Mouse (Mus musculus): ENCODE measurements around the gene Spata19. TPM values are rescaled to one million over a fixed set of nuclear protein-coding genes. Genes with fewer than 3 reads are reported as not detected.

Spata19 gene
- polyA plus RNA-seq, 1 experiment, result 0.85 TPM

GRCm38 (mm10) chr9:27409733-27410132 is 13.1 kb downstream of the Spata19 start:
- Histone ChIP-seq H3K27ac (ENCODE audit: insufficient read depth, low read length) (no peak overlapping the region), H3K4me1 (ENCODE audit: control insufficient read depth, insufficient read depth, low read length) (peaks cover 3% of the 10 kb centered on the region; the same call in 1 of the 2 replicates), H3K4me3 (replicated peaks; ENCODE audit: insufficient read depth, low read depth, low read length) (no peak overlapping the region), H3K27me3 (ENCODE audit: control insufficient read depth, insufficient read depth, low read length) (no peaks in the 10 kb centered on the region)
- peak; percentile 68 to 85 for DNase-seq
- peak; percentile 69 for TF ChIP-seq CTCF (IDR thresholded peaks at IDR 0.05; ENCODE audit: borderline replicate concordance, insufficient read depth, low read depth, low read length)
- no peak for TF ChIP-seq POLR2A (IDR thresholded peaks at IDR 0.05; ENCODE audit: borderline replicate concordance, insufficient read depth, low read length)

GRCm38 (mm10) chr9:27414058-27414460 is 17.5 kb downstream of the Spata19 start:
- DNase-seq, result peak; percentile 55 to 72
- Histone ChIP-seq H3K4me3 (replicated peaks; ENCODE audit: insufficient read depth, low read depth, low read length) (no peak overlapping the region), H3K27ac (ENCODE audit: insufficient read depth, low read length) (no peak overlapping the region), H3K27me3 (ENCODE audit: control insufficient read depth, insufficient read depth, low read length) (no peaks in the 10 kb centered on the region), H3K4me1 (ENCODE audit: control insufficient read depth, insufficient read depth, low read length) (peaks cover 3% of the 10 kb centered on the region; the same call in 1 of the 2 replicates)
- TF ChIP-seq POLR2A (IDR thresholded peaks at IDR 0.05; ENCODE audit: borderline replicate concordance, insufficient read depth, low read length) (no peak), CTCF (IDR thresholded peaks at IDR 0.05; ENCODE audit: borderline replicate concordance, insufficient read depth, low read depth, low read length) (peak; percentile 94)
- WGBS, result 5% methylated on average over 11 of the region's 11 CpGs

- Histone ChIP-seq H3K4me1 (ENCODE audit: control insufficient read depth, insufficient read depth, low read length) (no peaks in the 10 kb centered on the region), H3K27me3 (ENCODE audit: control insufficient read depth, insufficient read depth, low read length) (no peaks in the 10 kb centered on the region), H3K4me3 (replicated peaks; ENCODE audit: insufficient read depth, low read depth, low read length) (no peak overlapping the region), H3K27ac (ENCODE audit: insufficient read depth, low read length) (no peak overlapping the region)
- TF ChIP-seq POLR2A (IDR thresholded peaks at IDR 0.05; ENCODE audit: borderline replicate concordance, insufficient read depth, low read length) (no peak), CTCF (IDR thresholded peaks at IDR 0.05; ENCODE audit: borderline replicate concordance, insufficient read depth, low read depth, low read length) (no peak)
- WGBS, result 59% methylated on average over 4 of the region's 4 CpGs
- no peak for DNase-seq
These were observed 27.9 kb downstream of the Spata19 start for GRCm38 (mm10) chr9:27424511-27424910.

GRCm38 (mm10) chr9:27428552-27428951 is 32.0 kb downstream of the Spata19 start:
- TF ChIP-seq POLR2A (IDR thresholded peaks at IDR 0.05; ENCODE audit: borderline replicate concordance, insufficient read depth, low read length), result no peak
- no peak for TF ChIP-seq CTCF (IDR thresholded peaks at IDR 0.05; ENCODE audit: borderline replicate concordance, insufficient read depth, low read depth, low read length)

GRCm38 (mm10) chr9:27433301-27433700 is 36.7 kb downstream of the Spata19 start:
- Histone ChIP-seq H3K27ac (ENCODE audit: insufficient read depth, low read length) (no peak overlapping the region), H3K4me3 (replicated peaks; ENCODE audit: insufficient read depth, low read depth, low read length) (no peak overlapping the region)
- WGBS, result 72% methylated on average over 7 of the region's 7 CpGs

More at GRCm38 (mm10) chr9:27428552-27428951, 32.0 kb downstream of the Spata19 start:
- no peak overlapping the region for H3K4me3 ChIP-seq (replicated peaks; ENCODE audit: insufficient read depth, low read depth, low read length)
- no peak overlapping the region for H3K27ac ChIP-seq (ENCODE audit: insufficient read depth, low read length)
- DNase-seq, result no peak
- no peaks in the 10 kb centered on the region for H3K4me1 ChIP-seq (ENCODE audit: control insufficient read depth, insufficient read depth, low read length)
- 53% methylated on average over 4 of the region's 4 CpGs for whole genome bisulfite sequencing
- H3K27me3 ChIP-seq (ENCODE audit: control insufficient read depth, insufficient read depth, low read length), result no peaks in the 10 kb centered on the region

GRCm38 (mm10) chr9:27435936-27436335 is 39.3 kb downstream of the Spata19 start:
- no peak for DNase-seq
- Histone ChIP-seq H3K4me1 (ENCODE audit: control insufficient read depth, insufficient read depth, low read length) (no peaks in the 10 kb centered on the region), H3K27ac (ENCODE audit: insufficient read depth, low read length) (no peak overlapping the region), H3K4me3 (replicated peaks; ENCODE audit: insufficient read depth, low read depth, low read length) (no peak overlapping the region), H3K27me3 (ENCODE audit: control insufficient read depth, insufficient read depth, low read length) (no peaks in the 10 kb centered on the region)
- whole genome bisulfite sequencing, result 90% methylated on average over 9 of the region's 9 CpGs
- TF ChIP-seq CTCF (IDR thresholded peaks at IDR 0.05; ENCODE audit: borderline replicate concordance, insufficient read depth, low read depth, low read length) (no peak), POLR2A (IDR thresholded peaks at IDR 0.05; ENCODE audit: borderline replicate concordance, insufficient read depth, low read length) (no peak)

More at GRCm38 (mm10) chr9:27433301-27433700, 36.7 kb downstream of the Spata19 start:
- no peaks in the 10 kb centered on the region for H3K27me3 ChIP-seq (ENCODE audit: control insufficient read depth, insufficient read depth, low read length)
- TF ChIP-seq POLR2A (IDR thresholded peaks at IDR 0.05; ENCODE audit: borderline replicate concordance, insufficient read depth, low read length) (no peak), CTCF (IDR thresholded peaks at IDR 0.05; ENCODE audit: borderline replicate concordance, insufficient read depth, low read depth, low read length) (no peak)
- H3K4me1 ChIP-seq (ENCODE audit: control insufficient read depth, insufficient read depth, low read length), result no peaks in the 10 kb centered on the region
- no peak for DNase-seq

GRCm38 (mm10) chr9:27437391-27438061 is 40.9 kb downstream of the Spata19 start:
- H3K27me3 ChIP-seq (ENCODE audit: control insufficient read depth, insufficient read depth, low read length), result no peaks in the 10 kb centered on the region
- H3K27ac ChIP-seq (ENCODE audit: insufficient read depth, low read length), result no peak overlapping the region
- WGBS, result 43% methylated on average over 7 of the region's 7 CpGs
- no peak overlapping the region for H3K4me3 ChIP-seq (replicated peaks; ENCODE audit: insufficient read depth, low read depth, low read length)
- no peaks in the 10 kb centered on the region for H3K4me1 ChIP-seq (ENCODE audit: control insufficient read depth, insufficient read depth, low read length)
- peak in 1 of 2 experiments; percentile 9 for DNase-seq
- TF ChIP-seq CTCF (IDR thresholded peaks at IDR 0.05; ENCODE audit: borderline replicate concordance, insufficient read depth, low read depth, low read length) (no peak), POLR2A (IDR thresholded peaks at IDR 0.05; ENCODE audit: borderline replicate concordance, insufficient read depth, low read length) (no peak)

GRCm38 (mm10) chr9:27449780-27450422 is 53.3 kb downstream of the Spata19 start:
- WGBS, result 28% methylated on average over 9 of the region's 9 CpGs
- DNase-seq, result no peak
- no peaks in the 10 kb centered on the region for H3K4me1 ChIP-seq (ENCODE audit: control insufficient read depth, insufficient read depth, low read length)
- no peak overlapping the region for H3K27ac ChIP-seq (ENCODE audit: insufficient read depth, low read length)
- H3K4me3 ChIP-seq (replicated peaks; ENCODE audit: insufficient read depth, low read depth, low read length), result no peak overlapping the region
- TF ChIP-seq CTCF (IDR thresholded peaks at IDR 0.05; ENCODE audit: borderline replicate concordance, insufficient read depth, low read depth, low read length), result no peak
- no peak for TF ChIP-seq POLR2A (IDR thresholded peaks at IDR 0.05; ENCODE audit: borderline replicate concordance, insufficient read depth, low read length)
- no peaks in the 10 kb centered on the region for H3K27me3 ChIP-seq (ENCODE audit: control insufficient read depth, insufficient read depth, low read length)

Other genes starting within 250 kb of the Spata19 start
- gene Jam3, start 241.4 kb upstream of the Spata19 start, polyA plus RNA-seq (2012; rRNA removed), result 44.3 and 50.8 TPM in 2 replicates
- gene Igsf9b, start 97.6 kb upstream of the Spata19 start, polyA plus RNA-seq (2012; rRNA removed), result 25.7 and 31.6 TPM in 2 replicates